Mouse (Mus musculus) bone marrow macrophage, adult 2 months (primary cell): Measurements from ENCODE around the gene Ahnak2. TPM values are rescaled to one million over a fixed set of nuclear protein-coding genes. Genes with fewer than 3 reads are reported as not detected.

ENCODE experiments used
- H3K27ac ChIP-seq: 2 replicates; pipeline ENCODE4 v1.5.1; 2012; ENCODE audit warnings: low read depth, low read length; ENCODE audit not compliant: insufficient read depth
- H3K4me1 ChIP-seq: 2 replicates; pipeline ENCODE4 v1.6.1; 2012; ENCODE audit warnings: low read length; ENCODE audit not compliant: control insufficient read depth, insufficient read depth
- H3K4me3 ChIP-seq: 2 replicates; pipeline ENCODE4 v1.5.1; 2012; ENCODE audit warnings: mild to moderate bottlenecking, low read length, moderate library complexity; ENCODE audit not compliant: insufficient read depth
- CTCF ChIP-seq: IDR thresholded peaks from 2 replicates; pipeline ENCODE4 v1.5.1; 2012; ENCODE audit warnings: low read depth, mild to moderate bottlenecking, low read length, moderate library complexity
- POLR2A ChIP-seq: IDR thresholded peaks from 2 replicates; pipeline ENCODE4 v1.6.1; 2012; ENCODE audit warnings: mild to moderate bottlenecking, low read depth, low read length, borderline replicate concordance
- polyA plus RNA-seq: library from polyadenylated mRNA; stranded (reverse); fragments of >200 nt; gene quantifications from 2 replicates; pipeline ENCODE4 v1.2.4, GENCODE M21; 2012; ENCODE audit not compliant: missing spikeins, insufficient read depth, insufficient read length

The Ahnak2 gene
- polyA plus RNA-seq, 1 experiment = 27.3 TPM

GRCm38 (mm10) chr12:112737081-112737480, 65.4 kb downstream of the Ahnak2 start:
- Histone ChIP-seq H3K27ac (no peak overlapping the region), H3K4me3 (no peak overlapping the region), H3K4me1 (no peaks in the 10 kb centered on the region)
- no peak for TF ChIP-seq CTCF
- TF ChIP-seq POLR2A = no peak

- Histone ChIP-seq H3K4me3 (no peak overlapping the region), H3K27ac (no peak overlapping the region), H3K4me1 (no peaks in the 10 kb centered on the region)
- TF ChIP-seq POLR2A (no peak), CTCF (no peak)
Measured at GRCm38 (mm10) chr12:112736636-112736925, 65.9 kb downstream of the Ahnak2 start.

GRCm38 (mm10) chr12:112735896-112736635, 66.4 kb downstream of the Ahnak2 start:
- TF ChIP-seq POLR2A = no peak
- no peak for TF ChIP-seq CTCF
- no peak overlapping the region for H3K27ac ChIP-seq
- H3K4me1 ChIP-seq = no peaks in the 10 kb centered on the region
- H3K4me3 ChIP-seq = no peak overlapping the region

GRCm38 (mm10) chr12:112734881-112735655, 67.4 kb downstream of the Ahnak2 start:
- Histone ChIP-seq H3K4me1 (no peaks in the 10 kb centered on the region), H3K4me3 (no peak overlapping the region), H3K27ac (no peak overlapping the region)
- no peak for TF ChIP-seq CTCF
- TF ChIP-seq POLR2A = no peak

GRCm38 (mm10) chr12:112734108-112734820, 68.2 kb downstream of the Ahnak2 start:
- no peaks in the 10 kb centered on the region for H3K4me1 ChIP-seq
- no peak overlapping the region for H3K4me3 ChIP-seq
- TF ChIP-seq POLR2A (no peak), CTCF (no peak)
- H3K27ac ChIP-seq = no peak overlapping the region

- no peaks in the 10 kb centered on the region for H3K4me1 ChIP-seq
- H3K27ac ChIP-seq = no peak overlapping the region
- TF ChIP-seq POLR2A (no peak), CTCF (no peak)
- no peak overlapping the region for H3K4me3 ChIP-seq
Measured at GRCm38 (mm10) chr12:112732591-112732990, 69.9 kb downstream of the Ahnak2 start.

- Histone ChIP-seq H3K27ac (no peak overlapping the region), H3K4me3 (no peak overlapping the region), H3K4me1 (no peaks in the 10 kb centered on the region)
- TF ChIP-seq CTCF = no peak
- no peak for TF ChIP-seq POLR2A
Measured at GRCm38 (mm10) chr12:112730808-112731207, 71.6 kb downstream of the Ahnak2 start.

- Histone ChIP-seq H3K4me3 (no peak overlapping the region), H3K4me1 (peaks cover 2% of the 10 kb centered on the region; the same call in 1 of the 2 replicates), H3K27ac (no peak overlapping the region)
- no peak for TF ChIP-seq CTCF
- no peak for TF ChIP-seq POLR2A
Measured at GRCm38 (mm10) chr12:112727801-112728200, 74.7 kb downstream of the Ahnak2 start.

- Histone ChIP-seq H3K27ac (no peak overlapping the region), H3K4me1 (peaks cover 3% of the 10 kb centered on the region; the same call in 1 of the 2 replicates)
- TF ChIP-seq POLR2A (no peak), CTCF (peak; percentile 98)
Measured at GRCm38 (mm10) chr12:112724077-112724805, 78.2 kb downstream of the Ahnak2 start.

More at GRCm38 (mm10) chr12:112724077-112724805, 78.2 kb downstream of the Ahnak2 start:
- H3K4me3 ChIP-seq = no peak overlapping the region
